Mouse (Mus musculus) midbrain, embryonic 15.5 days (tissue): ENCODE data around the gene Ahsa1. TPM values are rescaled to one million over a fixed set of nuclear protein-coding genes. Genes with fewer than 3 reads are reported as not detected.
"Not testable (repeated sequence)": the region's sequence is repeated elsewhere in the genome, so short reads cannot be mapped to it uniquely, and the experiment has no call there.

Experiments
- ATAC-seq: fragments of 200-750 bp; cut with Nextera tagmentation; replicated peaks from 2 replicates; pipeline ENCODE4 v1.8.0; 2017; ENCODE audit warnings: moderate TSS enrichment
- H3K27ac ChIP-seq: fragments of 300-500 bp; sonication (generic); 2 replicates; pipeline ENCODE4 v1.5.1; 2015; ENCODE audit warnings: mild to moderate bottlenecking, inconsistent platforms
- H3K27me3 ChIP-seq: fragments of 300-500 bp; sonication (generic); replicated peaks from 2 replicates; pipeline ENCODE4 v1.6.1; 2015; ENCODE audit warnings: inconsistent platforms
- H3K36me3 ChIP-seq: fragments of 300-500 bp; sonication (generic); replicated peaks from 2 replicates; pipeline ENCODE4 v1.6.1; 2015; ENCODE audit warnings: inconsistent platforms
- H3K4me1 ChIP-seq: fragments of 300-500 bp; sonication (generic); 2 replicates; pipeline ENCODE4 v1.6.1; 2015; ENCODE audit warnings: inconsistent platforms
- H3K4me2 ChIP-seq: fragments of 300-500 bp; sonication (generic); 2 replicates; pipeline ENCODE4 v1.6.1; 2015; ENCODE audit warnings: inconsistent platforms, mild to moderate bottlenecking, moderate library complexity
- H3K4me3 ChIP-seq: fragments of 300-500 bp; sonication (generic); 2 replicates; pipeline ENCODE4 v1.5.1; 2015; ENCODE audit warnings: mild to moderate bottlenecking, inconsistent platforms
- H3K9ac ChIP-seq: fragments of 300-500 bp; sonication (generic); 2 replicates; pipeline ENCODE4 v1.6.1; 2015; ENCODE audit warnings: mild to moderate bottlenecking, inconsistent platforms
- H3K9me3 ChIP-seq: fragments of 300-500 bp; sonication (generic); 2 replicates; pipeline ENCODE4 v1.6.1; 2016; ENCODE audit warnings: inconsistent platforms
- WGBS: fragments of 180-500 bp; shearing (Covaris S2); methylation state at CpG from one replicate; pipeline ENCODE4 v1.1.7; 2015; ENCODE audit warnings: mixed read lengths; 5-methylcytosine and 5-hydroxymethylcytosine counted together
- polyA plus RNA-seq: library from polyadenylated mRNA; unstranded; fragments of >200 nt; fragmentation: Nextera tagmentation; extraction: Ambion mirVana; gene quantifications from 2 replicates; pipeline ENCODE4 v1.2.1, GENCODE M21; 2015

Gene Ahsa1
- polyA plus RNA-seq, 1 experiment from 2014 or later: 217 TPM

DNA sequence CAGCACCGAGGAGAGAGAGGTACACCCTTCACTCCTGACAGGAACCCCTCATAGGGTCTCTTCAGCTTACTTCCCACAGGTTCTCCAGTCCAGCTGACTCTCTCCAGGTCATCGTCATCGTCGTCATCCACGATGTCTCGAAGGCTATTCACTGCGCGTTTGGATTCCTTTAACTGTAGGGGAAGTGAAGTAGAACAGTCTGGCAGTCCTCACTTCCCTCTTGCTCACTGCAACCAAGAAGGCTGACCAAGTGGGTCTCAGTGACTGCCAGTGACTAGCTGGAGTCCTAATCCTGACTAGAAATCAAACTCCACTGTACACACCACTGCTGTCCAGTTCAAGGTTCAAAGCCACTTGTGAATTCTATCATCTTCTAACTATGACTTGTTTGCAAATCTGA is 5.7 kb upstream of the Ahsa1 start:
- H3K27ac ChIP-seq: no peak overlapping the region
- H3K4me1 ChIP-seq: peaks cover 12% of the 10 kb centered on the region
- H3K9me3 ChIP-seq: no peaks in the 10 kb centered on the region
- 93% methylated on average over 8 of the region's 8 CpGs for WGBS
- ATAC-seq: no peak
- peaks cover 56% of the 10 kb centered on the region for H3K36me3 ChIP-seq
- H3K27me3 ChIP-seq: no peaks in the 10 kb centered on the region
- no peak overlapping the region for H3K4me2 ChIP-seq
- no peak overlapping the region for H3K4me3 ChIP-seq
- H3K9ac ChIP-seq: no peak overlapping the region

DNA sequence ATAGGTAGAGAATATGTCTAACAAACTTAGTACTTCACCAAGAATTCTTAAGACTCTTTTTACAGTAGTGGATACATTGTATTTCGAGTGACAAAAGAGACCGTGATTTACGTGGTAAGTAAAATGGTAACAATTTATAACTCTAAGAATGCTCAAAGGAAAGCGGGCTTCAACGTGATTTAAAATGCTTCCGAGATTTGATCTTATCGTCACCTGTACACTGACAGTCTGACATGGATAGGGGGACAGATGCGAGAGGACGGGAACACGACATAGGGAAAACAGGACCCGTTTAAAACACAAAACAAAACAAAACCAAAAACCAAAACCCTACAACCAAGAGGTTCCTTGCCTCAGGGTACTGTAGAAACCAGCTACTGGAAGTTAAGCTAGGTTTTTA is 835 bp upstream of the Ahsa1 start:
- Histone ChIP-seq H3K4me3 (peak overlapping the region; percentile 83), H3K9me3 (no peaks in the 10 kb centered on the region), H3K27me3 (no peaks in the 10 kb centered on the region), H3K9ac (peak overlapping the region; percentile 74), H3K36me3 (peaks cover 34% of the 10 kb centered on the region), H3K4me2 (peak overlapping the region; percentile 57), H3K4me1 (peaks cover 30% of the 10 kb centered on the region), H3K27ac (peak overlapping the region; percentile 87)
- WGBS: 25% methylated on average over 11 of the region's 11 CpGs
- no peak for ATAC-seq

DNA sequence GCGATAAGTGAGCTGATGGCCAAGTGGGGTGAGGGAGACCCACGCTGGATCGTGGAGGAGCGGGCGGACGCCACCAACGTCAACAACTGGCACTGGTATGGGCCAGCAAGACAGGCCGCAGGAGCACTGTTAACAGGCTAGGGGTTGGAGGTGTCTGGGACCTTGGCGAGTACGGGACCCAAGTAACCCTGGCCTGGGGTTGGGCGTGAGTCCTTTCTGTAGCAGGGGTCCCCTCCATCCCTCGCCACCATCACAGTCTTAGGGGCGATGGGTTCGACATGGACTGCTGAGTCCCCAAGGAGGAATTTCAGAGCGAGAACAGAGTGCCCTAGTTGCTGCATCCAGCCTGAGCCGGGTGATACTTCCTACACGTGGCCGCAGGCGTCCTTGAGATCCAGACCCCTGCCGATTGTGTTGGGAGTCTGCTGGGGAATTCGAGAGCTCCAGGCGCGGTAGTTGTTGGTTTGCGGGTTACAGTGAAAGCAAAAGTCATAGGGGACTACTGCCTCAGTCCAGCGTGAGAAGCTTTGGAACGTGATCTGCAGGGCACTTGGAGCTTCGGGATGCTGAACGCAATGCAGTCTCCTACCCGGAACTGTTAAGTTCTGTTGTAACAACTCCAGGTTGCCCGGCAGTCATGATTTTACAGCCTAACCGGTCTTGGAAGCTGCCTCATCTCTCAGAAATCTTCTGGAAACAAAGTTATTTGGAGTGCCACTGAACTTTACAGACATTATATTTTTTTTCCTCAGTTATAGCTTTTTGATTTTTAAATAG is 736 bp downstream of the Ahsa1 start:
- no peak; the same call in 1 of the 2 replicates for ATAC-seq
- H3K4me2 ChIP-seq: peak overlapping the region; percentile 93
- H3K9me3 ChIP-seq: no peaks in the 10 kb centered on the region
- H3K27ac ChIP-seq: peak overlapping the region; percentile 87
- H3K4me3 ChIP-seq: peak overlapping the region; percentile 83
- under 1% methylated on average over 31 of the region's 31 CpGs for WGBS
- peak overlapping the region; percentile 85 for H3K9ac ChIP-seq
- H3K4me1 ChIP-seq: peaks cover 30% of the 10 kb centered on the region
- H3K36me3 ChIP-seq: peaks cover 34% of the 10 kb centered on the region
- no peaks in the 10 kb centered on the region for H3K27me3 ChIP-seq

DNA sequence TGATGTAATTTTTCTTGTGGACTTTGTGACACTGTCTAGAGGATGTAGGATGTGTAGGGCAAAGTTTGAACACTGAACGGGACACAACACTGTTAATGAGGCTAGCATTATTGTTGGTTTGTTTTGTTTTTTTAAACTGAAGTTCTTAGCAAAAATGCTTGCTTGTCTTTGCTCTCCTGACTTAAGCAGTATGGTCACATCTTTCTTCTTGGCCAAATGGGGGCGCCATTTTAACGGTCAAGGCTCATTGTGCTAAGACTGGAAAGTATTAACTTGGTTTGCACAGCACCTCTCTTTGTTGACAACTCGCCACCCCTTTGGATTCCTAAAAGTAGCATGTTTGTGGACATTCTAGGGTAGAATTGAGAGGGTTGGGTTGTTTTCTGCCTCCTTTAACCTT is 1.4 kb downstream of the Ahsa1 start:
- no peak overlapping the region for H3K27ac ChIP-seq
- no peak for ATAC-seq
- H3K9ac ChIP-seq: peak overlapping the region; percentile 85; the same call in 1 of the 2 replicates
- peaks cover 30% of the 10 kb centered on the region for H3K4me1 ChIP-seq
- peak overlapping the region; percentile 93 for H3K4me2 ChIP-seq
- WGBS: 24% methylated on average over 4 of the region's 4 CpGs
- H3K9me3 ChIP-seq: no peaks in the 10 kb centered on the region
- H3K36me3 ChIP-seq: peaks cover 32% of the 10 kb centered on the region
- peak overlapping the region; percentile 83 for H3K4me3 ChIP-seq
- no peaks in the 10 kb centered on the region for H3K27me3 ChIP-seq

DNA sequence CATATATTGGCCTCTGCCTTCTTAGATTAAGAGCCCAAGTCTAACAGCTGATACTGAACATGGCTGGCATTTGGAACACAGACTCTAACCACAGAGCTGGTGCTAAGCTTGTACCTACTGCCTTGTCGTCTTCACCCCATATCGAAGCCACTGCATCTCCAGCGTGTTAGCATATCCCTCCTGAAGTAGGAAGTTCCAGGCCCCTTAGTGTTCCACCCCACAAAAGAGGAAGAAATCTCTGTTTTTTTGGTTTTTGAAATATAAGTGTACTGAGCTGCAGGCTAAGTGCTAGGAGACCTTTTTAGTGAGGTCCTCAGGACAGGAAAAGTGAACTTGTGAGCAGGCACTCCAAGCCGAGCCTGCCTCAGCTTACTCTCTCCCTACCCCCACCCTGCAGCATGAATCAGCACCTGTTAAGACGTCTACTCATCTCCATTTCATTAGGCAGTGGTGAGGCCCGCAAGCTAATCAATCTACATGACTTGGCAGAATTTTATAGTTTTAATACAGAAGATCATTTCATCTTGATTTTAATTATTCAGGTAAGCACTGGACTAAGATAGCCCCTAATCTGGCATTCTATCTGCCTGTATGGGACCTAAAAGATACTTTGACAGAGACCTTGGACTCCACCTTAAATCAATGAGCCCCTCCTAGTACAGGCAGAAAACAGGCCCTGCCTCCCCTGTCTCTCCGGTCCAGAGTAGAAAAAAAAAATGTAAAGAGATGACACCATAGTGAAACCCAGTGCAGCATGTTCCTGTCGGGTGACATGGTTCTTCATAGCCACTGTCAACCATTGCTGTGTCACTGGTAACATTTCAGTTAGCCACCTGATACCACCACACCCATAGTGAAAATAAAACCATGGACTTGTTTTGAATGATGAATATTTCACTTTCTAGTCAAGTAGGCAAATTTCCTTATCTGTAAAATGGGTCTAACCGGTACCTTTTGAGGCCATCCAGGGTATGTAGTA is 8.9 kb downstream of the Ahsa1 start:
- no peak for ATAC-seq
- H3K9ac ChIP-seq: no peak overlapping the region
- H3K27me3 ChIP-seq: no peaks in the 10 kb centered on the region
- H3K9me3 ChIP-seq: no peaks in the 10 kb centered on the region
- no peak overlapping the region for H3K4me2 ChIP-seq
- no peaks in the 10 kb centered on the region for H3K4me1 ChIP-seq
- H3K36me3 ChIP-seq: peaks cover 43% of the 10 kb centered on the region
- H3K4me3 ChIP-seq: no peak overlapping the region
- H3K27ac ChIP-seq: no peak overlapping the region
- 91% methylated on average over 9 of the region's 9 CpGs for whole genome bisulfite sequencing

DNA sequence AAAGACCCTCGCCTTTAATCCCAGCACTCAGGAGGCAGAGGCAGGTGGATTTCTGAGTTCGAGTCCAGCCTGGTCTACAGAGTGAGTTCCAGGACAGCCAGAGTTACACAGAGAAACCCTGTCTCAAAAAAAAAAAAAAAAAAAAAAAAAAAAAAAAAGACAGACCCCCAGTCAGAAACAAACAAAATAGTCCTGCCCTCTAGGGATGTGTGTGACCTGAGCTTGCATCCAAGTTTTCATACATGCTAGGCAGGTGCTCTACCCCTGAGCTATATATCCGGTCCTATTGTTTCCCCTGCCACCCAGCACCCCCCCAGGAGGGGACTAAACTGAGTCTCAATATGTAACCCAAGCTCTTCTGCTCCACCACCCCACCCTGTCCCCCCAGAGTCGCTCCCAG is 11.0 kb downstream of the Ahsa1 start:
- 90% methylated on average over 4 of the region's 4 CpGs for WGBS
- H3K36me3 ChIP-seq: peaks cover 31% of the 10 kb centered on the region
- not testable (repeated sequence) for H3K4me2 ChIP-seq

DNA sequence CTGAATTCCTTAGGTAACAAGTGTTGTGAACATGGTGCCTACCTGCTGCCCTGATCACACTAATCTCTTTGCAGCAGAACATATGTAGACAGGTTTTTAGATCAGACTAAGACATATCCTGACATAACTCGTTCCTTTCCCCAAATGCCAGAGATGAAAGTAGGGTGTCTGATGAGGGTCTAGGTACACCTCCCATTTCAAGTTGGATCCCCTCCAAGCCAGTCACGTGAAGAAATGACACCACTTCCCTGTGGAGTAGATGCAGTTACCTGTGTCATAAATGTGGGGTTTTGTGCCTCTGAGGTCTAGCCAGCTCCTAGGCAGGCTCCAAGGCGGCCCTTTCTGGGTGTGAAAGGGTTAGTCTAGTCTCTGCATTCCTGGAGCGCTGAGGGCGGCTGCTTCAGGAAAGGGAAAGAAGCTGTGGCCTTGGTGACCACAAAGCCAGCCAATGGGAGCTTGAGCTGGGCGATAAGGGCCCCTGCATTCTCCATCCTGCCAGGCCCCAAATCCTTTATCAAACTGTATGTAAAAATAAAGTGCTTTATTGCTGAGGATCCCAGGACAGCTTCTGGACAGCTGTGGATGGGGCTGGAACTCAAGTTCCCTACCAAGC is 11.9 kb downstream of the Ahsa1 start:
- H3K9ac ChIP-seq: no peak overlapping the region
- H3K4me1 ChIP-seq: no peaks in the 10 kb centered on the region
- H3K27ac ChIP-seq: no peak overlapping the region
- 26% methylated on average over 6 of the region's 6 CpGs for WGBS
- H3K36me3 ChIP-seq: peaks cover 23% of the 10 kb centered on the region
- no peak for ATAC-seq
- H3K4me3 ChIP-seq: no peak overlapping the region
- no peaks in the 10 kb centered on the region for H3K27me3 ChIP-seq
- no peaks in the 10 kb centered on the region for H3K9me3 ChIP-seq
- H3K4me2 ChIP-seq: no peak overlapping the region

More for the DNA sequence above, 11.0 kb downstream of the Ahsa1 start:
- not testable (repeated sequence) for H3K9me3 ChIP-seq, H3K27me3 ChIP-seq, ATAC-seq, H3K9ac ChIP-seq, H3K4me3 ChIP-seq, H3K4me1 ChIP-seq, H3K27ac ChIP-seq

DNA sequence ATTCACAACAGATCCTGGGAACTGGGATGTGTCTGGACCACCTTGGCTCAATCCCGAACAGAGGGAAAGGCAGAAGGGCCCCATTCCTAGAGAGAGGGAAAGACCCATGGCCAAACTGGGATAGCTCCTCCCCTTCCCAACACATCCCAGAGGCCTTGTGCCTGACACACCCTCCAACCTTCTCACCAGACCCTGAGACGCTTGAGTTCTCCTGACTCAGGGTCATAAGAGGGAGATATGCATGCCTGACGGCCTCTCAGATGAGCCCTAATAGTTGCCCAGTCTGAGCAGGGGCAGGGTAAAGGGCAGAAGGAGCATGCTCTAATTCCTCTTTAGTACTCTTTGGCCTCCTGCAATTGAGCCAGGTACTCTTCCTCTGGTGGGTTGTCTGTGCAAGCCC is 13.1 kb downstream of the Ahsa1 start:
- no peak overlapping the region for H3K27ac ChIP-seq
- H3K9me3 ChIP-seq: no peaks in the 10 kb centered on the region
- H3K4me1 ChIP-seq: no peaks in the 10 kb centered on the region
- no peak for ATAC-seq
- 53% methylated on average over 3 of the region's 3 CpGs for WGBS
- H3K36me3 ChIP-seq: peaks cover 13% of the 10 kb centered on the region; the same call in 1 of the 2 replicates
- no peaks in the 10 kb centered on the region for H3K27me3 ChIP-seq
- no peak overlapping the region for H3K4me3 ChIP-seq
- no peak overlapping the region for H3K4me2 ChIP-seq
- H3K9ac ChIP-seq: no peak overlapping the region

DNA sequence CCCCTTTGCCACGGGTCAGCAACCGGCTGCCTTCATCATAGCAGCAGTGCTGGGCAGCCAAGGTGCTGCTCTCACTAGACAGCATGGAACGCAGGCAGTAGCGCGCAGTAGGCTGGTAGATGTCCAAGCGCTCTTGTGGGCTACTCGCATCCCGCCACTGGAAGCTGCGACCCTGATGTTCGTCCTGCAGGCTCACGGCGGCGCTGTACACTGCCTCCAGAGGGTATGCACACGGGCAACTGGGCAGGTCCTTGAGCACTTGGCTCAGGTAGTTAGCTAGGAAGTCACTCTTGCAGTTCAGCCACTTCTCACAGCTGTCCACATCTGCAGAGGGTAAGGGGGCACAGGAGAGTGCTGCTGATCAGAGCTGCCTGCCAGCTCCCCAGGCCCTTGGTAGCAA is 13.6 kb downstream of the Ahsa1 start:
- no peaks in the 10 kb centered on the region for H3K27me3 ChIP-seq
- no peak for ATAC-seq
- H3K36me3 ChIP-seq: peaks cover 9% of the 10 kb centered on the region; the same call in 1 of the 2 replicates
- no peak overlapping the region for H3K27ac ChIP-seq
- no peak overlapping the region for H3K9ac ChIP-seq
- no peaks in the 10 kb centered on the region for H3K9me3 ChIP-seq
- H3K4me2 ChIP-seq: no peak overlapping the region
- no peak overlapping the region for H3K4me3 ChIP-seq
- WGBS: 34% methylated on average over 14 of the region's 14 CpGs
- H3K4me1 ChIP-seq: no peaks in the 10 kb centered on the region

DNA sequence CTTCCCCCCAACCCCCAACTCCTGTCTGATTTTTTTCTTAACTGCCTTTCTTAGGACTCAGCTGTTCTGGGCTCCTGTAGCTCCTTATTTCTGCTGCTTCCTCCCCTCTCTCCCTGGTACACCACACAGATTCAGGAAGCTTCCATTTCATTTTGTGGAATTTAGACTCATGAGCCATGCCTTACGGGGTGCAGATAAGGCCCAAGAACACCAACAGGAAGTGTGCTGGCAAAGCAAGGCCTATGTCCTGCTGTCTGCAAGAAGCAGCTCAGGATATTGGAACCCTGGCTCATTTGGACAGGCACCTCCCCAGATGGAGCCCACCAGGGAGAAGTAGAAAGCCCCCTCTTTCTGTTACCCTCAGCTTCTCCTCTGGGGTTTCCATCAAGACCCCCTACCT is 15.5 kb downstream of the Ahsa1 start:
- no peak for ATAC-seq
- no peaks in the 10 kb centered on the region for H3K4me1 ChIP-seq
- 100% methylated on average over 1 of the region's 1 CpGs for WGBS
- H3K9me3 ChIP-seq: no peaks in the 10 kb centered on the region
- H3K9ac ChIP-seq: no peak overlapping the region
- no peaks in the 10 kb centered on the region for H3K36me3 ChIP-seq
- no peak overlapping the region for H3K27ac ChIP-seq
- no peak overlapping the region for H3K4me3 ChIP-seq
- no peak overlapping the region for H3K4me2 ChIP-seq
- H3K27me3 ChIP-seq: no peaks in the 10 kb centered on the region

DNA sequence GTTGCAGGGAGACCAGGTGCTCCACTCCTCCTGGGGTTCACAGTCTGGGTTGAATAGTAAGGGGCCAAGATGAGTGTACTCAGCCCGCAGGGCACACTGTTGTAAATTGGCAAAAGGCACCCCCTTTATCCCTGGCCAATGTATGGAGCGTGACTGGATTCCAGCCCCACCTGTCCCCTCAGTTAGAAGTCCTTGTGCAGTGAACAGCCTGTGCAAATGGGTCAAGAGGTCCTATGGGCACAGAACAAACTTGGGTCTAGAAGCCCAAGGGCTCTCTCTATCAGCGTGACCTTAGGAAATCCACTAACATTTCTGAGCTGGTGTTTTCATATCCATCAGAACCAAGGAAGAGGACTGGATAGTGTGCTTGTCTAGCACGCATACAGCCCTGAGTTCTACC is 16.5 kb downstream of the Ahsa1 start:
- no peak overlapping the region for H3K9ac ChIP-seq
- no peaks in the 10 kb centered on the region for H3K9me3 ChIP-seq
- WGBS: 93% methylated on average over 4 of the region's 4 CpGs
- no peaks in the 10 kb centered on the region for H3K27me3 ChIP-seq
- H3K4me2 ChIP-seq: no peak overlapping the region
- no peak overlapping the region for H3K4me3 ChIP-seq
- no peaks in the 10 kb centered on the region for H3K4me1 ChIP-seq
- H3K36me3 ChIP-seq: no peaks in the 10 kb centered on the region
- no peak overlapping the region for H3K27ac ChIP-seq
- ATAC-seq: no peak

DNA sequence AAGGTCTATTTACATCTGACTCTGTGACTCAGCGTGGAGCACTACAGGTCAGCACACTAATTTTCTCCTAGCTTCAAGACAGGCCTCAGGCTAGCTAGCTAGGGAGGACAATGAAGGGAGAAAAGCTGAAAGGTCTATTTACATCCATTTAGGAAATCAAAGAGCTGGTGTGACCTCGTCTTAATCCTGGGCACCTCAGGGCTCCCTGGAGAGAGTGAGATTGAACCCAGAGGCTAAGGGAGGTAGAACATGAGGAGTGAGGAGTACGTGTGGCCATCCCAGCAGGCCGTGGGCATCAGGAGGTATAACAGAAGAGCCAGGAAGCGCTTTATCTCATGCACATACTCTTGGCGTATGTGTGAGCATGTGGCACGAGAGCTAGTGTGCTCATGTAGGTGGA is 17.4 kb downstream of the Ahsa1 start:
- ATAC-seq: no peak
- H3K9ac ChIP-seq: no peak overlapping the region
- H3K36me3 ChIP-seq: no peaks in the 10 kb centered on the region
- no peak overlapping the region for H3K4me3 ChIP-seq
- no peak overlapping the region for H3K27ac ChIP-seq
- H3K4me2 ChIP-seq: no peak overlapping the region
- no peaks in the 10 kb centered on the region for H3K9me3 ChIP-seq
- WGBS: 57% methylated on average over 7 of the region's 7 CpGs
- H3K27me3 ChIP-seq: no peaks in the 10 kb centered on the region
- H3K4me1 ChIP-seq: no peaks in the 10 kb centered on the region
